Mouse (Mus musculus) neural tube, embryonic 13.5 days (tissue): Measurements from ENCODE around the gene Top3a. TPM values are rescaled to one million over a fixed set of nuclear protein-coding genes. Genes with fewer than 3 reads are reported as not detected.
"Not testable (repeated sequence)": the region's sequence is repeated elsewhere in the genome, so short reads cannot be mapped to it uniquely, and the experiment has no call there.

Experiments
- ATAC-seq: fragments of 200-750 bp; cut with Nextera tagmentation; 2 replicates; pipeline ENCODE4 v1.8.0; 2017; ENCODE audit warnings: low read depth, mild to moderate bottlenecking, moderate TSS enrichment, moderate library complexity
- H3K27ac ChIP-seq: fragments of 300-500 bp; sonication (generic); replicated peaks from 2 replicates; pipeline ENCODE4 v1.5.1; 2015; ENCODE audit warnings: moderate library complexity, mild to moderate bottlenecking, inconsistent platforms
- H3K27me3 ChIP-seq: fragments of 300-500 bp; sonication (generic); 2 replicates; pipeline ENCODE4 v1.6.1; 2015; ENCODE audit warnings: mild to moderate bottlenecking, inconsistent platforms
- H3K36me3 ChIP-seq: fragments of 300-500 bp; sonication (generic); 2 replicates; pipeline ENCODE4 v1.6.1; 2015; ENCODE audit warnings: mild to moderate bottlenecking, inconsistent platforms
- H3K4me1 ChIP-seq: fragments of 300-500 bp; sonication (generic); replicated peaks from 2 replicates; pipeline ENCODE4 v1.6.1; 2015; ENCODE audit warnings: inconsistent platforms
- H3K4me2 ChIP-seq: fragments of 300-500 bp; sonication (generic); 2 replicates; pipeline ENCODE4 v1.6.1; 2015; ENCODE audit warnings: inconsistent platforms, mild to moderate bottlenecking, moderate library complexity
- H3K4me3 ChIP-seq: fragments of 300-500 bp; sonication (generic); 2 replicates; pipeline ENCODE4 v1.5.1; 2015; ENCODE audit warnings: mild to moderate bottlenecking, inconsistent platforms
- H3K9ac ChIP-seq: fragments of 300-500 bp; sonication (generic); 2 replicates; pipeline ENCODE4 v1.6.1; 2015; ENCODE audit warnings: moderate library complexity, mild to moderate bottlenecking, inconsistent platforms
- H3K9me3 ChIP-seq: fragments of 300-500 bp; sonication (generic); 2 replicates; pipeline ENCODE4 v1.6.1; 2016; ENCODE audit warnings: inconsistent platforms
- WGBS: fragments of 180-500 bp; shearing (Covaris S2); methylation state at CpG from one replicate; pipeline ENCODE4 v1.1.7; 2015; 5-methylcytosine and 5-hydroxymethylcytosine counted together
- polyA plus RNA-seq: library from polyadenylated mRNA; unstranded; fragments of >200 nt; fragmentation: Nextera tagmentation; extraction: Ambion mirVana; gene quantifications from 2 replicates; pipeline ENCODE4 v1.2.1, GENCODE M21; 2015

Top3a gene
- 8.5 and 10.0 TPM in 2 replicates for polyA plus RNA-seq

DNA sequence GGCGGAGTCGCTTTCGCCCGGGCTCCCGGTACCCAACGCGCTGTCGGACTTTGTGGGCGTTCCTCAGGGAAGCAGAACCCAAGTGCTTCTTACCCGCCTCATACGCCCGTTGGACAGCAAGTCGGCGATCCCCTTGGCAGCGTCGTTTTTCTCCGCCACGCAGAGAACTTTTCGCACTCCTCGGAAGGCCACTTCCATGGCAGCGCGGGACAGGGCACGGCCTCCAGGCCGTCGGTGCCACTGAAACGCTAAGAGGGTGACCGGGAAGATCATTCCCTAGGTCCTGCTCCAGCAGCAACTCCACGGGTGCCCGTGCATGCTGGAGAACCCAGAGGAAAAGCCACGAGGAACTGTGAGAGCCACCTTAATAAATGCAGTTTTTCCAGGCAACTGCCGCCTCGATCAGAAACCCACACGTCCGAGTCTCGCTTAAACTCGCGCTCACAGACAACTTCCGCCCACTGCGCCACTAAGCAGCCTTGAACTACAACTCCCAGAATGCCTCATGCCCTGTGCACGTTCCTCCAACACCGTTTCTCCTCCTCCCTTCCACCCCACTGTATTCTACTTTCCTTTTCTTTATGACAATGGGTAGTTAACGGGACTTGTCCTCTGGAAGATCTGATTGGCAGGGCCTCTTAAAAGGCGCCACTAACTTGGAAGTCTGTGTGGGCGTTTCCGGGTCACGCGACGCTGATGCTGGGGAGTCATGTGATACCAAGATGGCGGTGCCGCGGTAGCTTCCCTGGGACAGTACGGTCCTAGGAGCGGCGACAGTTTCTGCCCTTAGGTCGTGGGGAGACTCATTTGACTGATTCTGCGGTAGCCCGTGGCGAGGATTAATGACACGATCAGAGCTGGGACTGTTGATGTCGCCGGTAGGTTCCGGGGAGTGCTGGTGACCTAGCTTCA, at the start of gene Top3a, which contains the start of gene Smcr8:
TSS of gene Top3a (minus strand) at position 537 of the 912 bp plus-strand sequence.
TSS of gene Smcr8 (plus strand) at position 696 of the 912 bp plus-strand sequence.
- H3K4me2 ChIP-seq = peak within 1 kb of the TSS; percentile 92
- no peaks in the 10 kb centered on the region for H3K9me3 ChIP-seq
- H3K36me3 ChIP-seq = peaks cover 30% of the 10 kb centered on the region
- peaks cover 74% of the 10 kb centered on the region for H3K4me1 ChIP-seq
- ATAC-seq = peak; percentile 99
- H3K9ac ChIP-seq = peak within 1 kb of the TSS; percentile 82
- under 1% methylated on average over 62 of the region's 62 CpGs for WGBS
- peak within 1 kb of the TSS; percentile 87 for H3K4me3 ChIP-seq
- H3K27me3 ChIP-seq = no peaks in the 10 kb centered on the region
- H3K27ac ChIP-seq = peak within 1 kb of the TSS; percentile 75

DNA sequence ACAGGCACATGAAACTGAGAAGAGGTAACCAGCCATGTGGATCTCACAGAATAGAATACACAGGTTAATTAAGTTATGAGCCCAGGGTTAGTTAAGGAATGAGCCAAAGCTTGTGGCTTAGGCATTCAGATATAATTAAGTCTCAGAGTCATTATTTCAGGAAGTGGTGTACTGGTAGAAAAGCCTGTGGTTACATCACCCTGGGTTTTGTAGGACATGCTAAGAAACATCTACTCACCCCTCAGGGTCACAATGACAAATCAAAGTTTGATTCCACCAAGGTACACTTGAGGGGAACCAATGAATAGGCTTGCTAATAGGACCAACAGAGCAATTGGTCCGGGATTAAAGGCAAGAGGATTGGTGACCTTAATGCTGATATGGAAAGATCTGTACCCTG, 49.5 kb upstream of the Top3a start:
- no peak for ATAC-seq
- Histone ChIP-seq H3K9ac (no peak overlapping the region), H3K4me2 (no peak overlapping the region), H3K36me3 (no peaks in the 10 kb centered on the region), H3K4me3 (no peak overlapping the region), H3K4me1 (peaks cover 8% of the 10 kb centered on the region), H3K9me3 (no peaks in the 10 kb centered on the region), H3K27ac (no peak overlapping the region), H3K27me3 (no peaks in the 10 kb centered on the region)
- WGBS = 46% methylated on average over 1 of the region's 1 CpGs

DNA sequence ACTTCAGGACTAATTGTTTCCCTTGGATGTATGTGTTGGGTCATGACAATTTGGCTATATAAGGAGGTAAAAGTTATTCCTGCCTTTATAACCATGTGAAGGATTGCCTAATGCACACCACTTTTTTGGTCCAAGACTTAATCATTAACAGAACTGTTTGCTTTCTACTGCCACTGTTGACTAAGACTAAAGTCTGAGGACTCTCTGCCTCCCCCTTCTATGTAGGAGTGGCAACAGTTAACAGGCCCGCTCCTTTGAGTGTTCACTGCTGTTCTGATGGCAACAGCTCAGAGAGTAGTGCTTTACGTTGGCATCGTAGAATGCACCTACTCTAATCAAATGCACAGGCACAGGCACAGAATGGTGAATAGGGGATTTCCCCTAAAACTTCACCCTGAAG, 48.0 kb upstream of the Top3a start:
- ATAC-seq = no peak
- no peaks in the 10 kb centered on the region for H3K27me3 ChIP-seq
- 85% methylated on average over 3 of the region's 3 CpGs for WGBS

DNA sequence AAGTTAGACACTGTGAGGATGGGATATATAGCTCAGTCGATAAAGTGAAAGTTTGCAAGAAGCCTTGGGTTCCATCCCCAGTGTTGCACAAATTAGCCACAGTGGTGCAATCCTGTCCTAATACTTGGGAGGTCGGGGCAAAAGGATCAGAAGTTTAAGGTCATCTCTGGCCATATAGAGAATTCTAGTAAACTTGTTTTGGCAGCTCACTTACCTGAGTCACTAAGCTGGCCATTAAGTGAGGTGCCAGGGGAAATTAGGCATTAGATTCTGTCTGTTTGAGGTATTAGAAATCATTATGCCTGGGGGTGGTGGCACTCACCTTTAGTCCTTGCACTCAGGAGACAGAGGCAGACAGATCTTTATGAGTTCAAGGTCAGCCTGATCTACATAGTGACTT, 46.6 kb upstream of the Top3a start:
- H3K4me3 ChIP-seq = no peak overlapping the region
- no peak for ATAC-seq
- H3K36me3 ChIP-seq = no peaks in the 10 kb centered on the region
- H3K4me2 ChIP-seq = no peak overlapping the region
- H3K27ac ChIP-seq = no peak overlapping the region
- H3K9ac ChIP-seq = no peak overlapping the region
- no peaks in the 10 kb centered on the region for H3K9me3 ChIP-seq
- H3K4me1 ChIP-seq = no peaks in the 10 kb centered on the region
- WGBS = 72% methylated on average over 2 of the region's 2 CpGs
- no peaks in the 10 kb centered on the region for H3K27me3 ChIP-seq

More for the DNA sequence above, 48.0 kb upstream of the Top3a start:
- H3K4me3 ChIP-seq = no peak overlapping the region
- H3K4me2 ChIP-seq = no peak overlapping the region
- no peaks in the 10 kb centered on the region for H3K4me1 ChIP-seq
- H3K9me3 ChIP-seq = no peaks in the 10 kb centered on the region
- no peaks in the 10 kb centered on the region for H3K36me3 ChIP-seq
- H3K9ac ChIP-seq = no peak overlapping the region
- H3K27ac ChIP-seq = no peak overlapping the region

DNA sequence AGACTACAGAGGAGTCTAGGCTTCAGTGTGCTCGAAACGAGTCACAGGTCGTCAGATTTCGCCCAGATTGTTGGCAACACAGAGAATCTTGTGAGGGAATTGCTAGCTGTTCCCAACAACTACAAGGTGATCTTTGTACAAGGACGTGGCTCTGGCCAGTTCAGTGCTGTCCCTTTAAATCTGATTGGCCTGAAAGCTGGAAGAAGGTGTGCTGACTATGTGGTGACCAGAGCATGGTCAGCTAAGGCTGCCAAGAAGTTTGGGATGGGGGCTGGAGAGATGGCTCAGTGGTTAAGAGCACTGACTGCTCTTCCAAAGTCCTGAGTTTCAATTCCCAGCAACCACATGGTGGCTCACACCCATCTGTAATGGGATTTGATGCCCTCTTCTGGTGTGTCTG, 39.2 kb upstream of the Top3a start:
- Histone ChIP-seq H3K4me1 (no peaks in the 10 kb centered on the region), H3K27me3 (no peaks in the 10 kb centered on the region), H3K9ac (no peak overlapping the region), H3K4me3 (no peak overlapping the region), H3K27ac (no peak overlapping the region), H3K9me3 (no peaks in the 10 kb centered on the region), H3K36me3 (no peaks in the 10 kb centered on the region), H3K4me2 (no peak overlapping the region)
- 76% methylated on average over 5 of the region's 5 CpGs for WGBS
- no peak for ATAC-seq

DNA sequence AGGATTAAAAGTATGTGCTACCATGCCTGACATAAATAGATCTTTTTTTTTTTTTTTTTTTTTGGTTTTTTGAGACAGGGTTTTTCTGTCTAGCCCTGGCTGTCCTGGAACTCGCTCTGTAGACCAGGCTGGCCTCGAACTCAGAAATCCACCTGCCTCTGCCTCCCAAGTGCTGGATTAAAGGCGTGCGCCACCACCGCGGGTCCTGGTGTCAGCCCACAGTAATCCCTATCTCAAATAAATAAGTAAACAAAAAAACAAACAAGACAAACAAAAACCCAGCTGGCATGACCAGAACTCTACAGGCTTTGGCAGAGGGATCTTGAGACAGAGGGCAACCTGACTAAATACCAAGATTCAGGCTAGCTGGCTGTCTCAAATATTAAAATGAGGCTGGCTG, 34.5 kb upstream of the Top3a start, which contains the start of gene Shmt1:
TSS of gene Shmt1 (minus strand) at position 101 of the 400 bp plus-strand sequence.
- Histone ChIP-seq H3K4me3 (peak within 1 kb of the TSS; percentile 40), H3K9ac (peak within 1 kb of the TSS; percentile 55), H3K4me2 (peak within 1 kb of the TSS; percentile 73), H3K4me1 (peaks cover 27% of the 10 kb centered on the region)
- H3K36me3 ChIP-seq, H3K9me3 ChIP-seq, H3K27me3 ChIP-seq, H3K27ac ChIP-seq: not testable (repeated sequence)
- WGBS = 43% methylated on average over 6 of the region's 6 CpGs
- peak; percentile 19 for ATAC-seq

DNA sequence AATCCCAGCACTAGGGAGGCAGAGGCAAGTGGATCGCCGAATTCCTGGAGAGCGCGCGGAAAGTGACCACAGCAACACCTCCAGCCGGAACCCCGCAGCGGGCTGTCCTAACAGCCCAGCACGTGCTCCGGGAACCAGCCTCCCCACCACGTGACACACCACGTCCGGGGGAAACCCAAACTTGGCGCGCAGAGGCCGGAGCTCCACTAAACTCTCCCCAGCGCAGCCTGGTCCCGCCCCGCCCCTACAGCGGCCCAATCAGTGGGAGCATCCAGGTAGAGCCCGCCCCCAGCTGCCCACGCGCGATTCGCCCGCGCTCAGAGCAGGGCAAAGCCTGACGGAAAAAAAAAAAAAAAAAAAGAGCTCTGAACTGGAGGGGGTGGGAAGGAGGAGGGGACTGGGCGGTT, 33.9 kb upstream of the Top3a start:
- peaks cover 27% of the 10 kb centered on the region for H3K4me1 ChIP-seq
- H3K9ac ChIP-seq = peak overlapping the region; percentile 55

DNA sequence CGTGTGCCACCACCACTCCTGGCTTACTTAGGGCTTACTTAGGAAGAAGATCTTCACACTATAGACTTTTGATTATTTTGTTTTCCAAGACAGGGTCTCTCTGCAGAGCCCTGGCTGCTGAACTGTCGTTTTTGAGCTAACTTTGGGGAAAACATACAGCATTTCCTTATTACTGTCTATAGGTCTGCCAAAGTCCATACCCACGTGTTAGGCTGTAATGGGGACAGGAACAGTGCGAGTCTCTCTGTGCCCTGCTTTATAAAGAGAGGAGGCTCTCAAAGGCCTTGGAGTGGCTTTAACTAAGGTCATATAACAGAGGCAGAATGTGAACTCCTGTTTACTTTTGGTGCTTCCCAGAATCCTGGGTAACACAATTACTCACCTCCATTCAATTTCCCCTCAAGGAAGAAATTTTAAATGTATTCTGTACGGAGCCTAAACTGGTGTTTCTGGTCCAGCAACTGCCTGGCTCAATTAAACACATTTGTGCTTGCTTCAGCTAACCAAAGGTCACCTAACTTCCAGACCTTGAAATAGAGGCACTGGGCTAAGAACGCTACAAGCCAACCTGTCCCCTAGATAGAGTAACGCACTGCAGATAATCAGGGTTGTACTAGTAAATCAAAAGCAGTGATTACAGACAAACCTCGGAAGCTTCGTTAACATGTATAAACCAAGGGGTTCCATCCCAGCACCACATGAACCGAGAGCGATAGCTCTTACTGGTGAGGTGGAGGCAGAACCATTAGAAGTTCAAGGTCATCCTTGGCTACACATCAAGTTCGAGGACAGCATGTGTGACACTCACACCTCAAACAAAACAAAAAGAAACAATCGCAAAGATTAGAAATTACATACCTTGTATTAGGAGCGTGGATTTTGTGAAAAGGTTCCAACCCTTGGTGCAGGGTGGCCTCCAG, 33.1 kb upstream of the Top3a start:
- peak overlapping the region; percentile 40 for H3K4me3 ChIP-seq
- peak overlapping the region; percentile 73 for H3K4me2 ChIP-seq
- H3K9me3 ChIP-seq = no peaks in the 10 kb centered on the region
- no peaks in the 10 kb centered on the region for H3K27me3 ChIP-seq
- WGBS = 15% methylated on average over 14 of the region's 14 CpGs
- no peak overlapping the region for H3K27ac ChIP-seq
- no peak for ATAC-seq
- H3K4me1 ChIP-seq = peaks cover 27% of the 10 kb centered on the region
- H3K36me3 ChIP-seq = no peaks in the 10 kb centered on the region
- H3K9ac ChIP-seq = peak overlapping the region; percentile 27; the same call in 1 of the 2 replicates

More for the DNA sequence above, 33.9 kb upstream of the Top3a start:
- no peaks in the 10 kb centered on the region for H3K36me3 ChIP-seq
- peak overlapping the region; percentile 73 for H3K4me2 ChIP-seq
- no peak overlapping the region for H3K27ac ChIP-seq
- no peaks in the 10 kb centered on the region for H3K9me3 ChIP-seq
- 0% methylated on average over 29 of the region's 29 CpGs for WGBS
- H3K27me3 ChIP-seq = no peaks in the 10 kb centered on the region
- peak; percentile 100 for ATAC-seq
- H3K4me3 ChIP-seq = peak overlapping the region; percentile 40

DNA sequence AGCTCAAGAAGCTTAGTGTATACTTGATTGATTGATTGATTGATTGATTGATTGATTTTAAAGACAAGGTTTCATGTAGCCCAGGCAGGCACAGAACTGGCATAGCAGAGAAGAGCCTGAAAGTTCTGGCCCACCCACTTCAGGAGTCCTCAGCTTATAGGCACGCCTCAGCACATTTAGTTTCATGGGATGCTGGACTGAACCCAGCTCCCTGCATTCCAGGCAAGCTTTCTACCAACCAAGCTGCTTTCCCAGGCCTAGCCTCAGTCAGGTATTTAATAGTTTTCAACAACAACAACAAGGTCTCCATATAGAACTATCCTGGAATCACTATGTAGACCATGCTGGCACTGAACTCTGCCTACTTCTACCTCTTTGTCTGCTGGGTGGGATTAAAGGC, 32.4 kb upstream of the Top3a start:
- ATAC-seq = no peak
- Histone ChIP-seq H3K4me3 (no peak overlapping the region), H3K36me3 (no peaks in the 10 kb centered on the region), H3K9me3 (no peaks in the 10 kb centered on the region), H3K27ac (no peak overlapping the region), H3K4me1 (peaks cover 27% of the 10 kb centered on the region), H3K27me3 (no peaks in the 10 kb centered on the region), H3K4me2 (0 out of 2 replicates have a peak overlapping the region, but pooled peaks have one; percentile 73), H3K9ac (no peak overlapping the region)
- WGBS = 89% methylated on average over 1 of the region's 1 CpGs

DNA sequence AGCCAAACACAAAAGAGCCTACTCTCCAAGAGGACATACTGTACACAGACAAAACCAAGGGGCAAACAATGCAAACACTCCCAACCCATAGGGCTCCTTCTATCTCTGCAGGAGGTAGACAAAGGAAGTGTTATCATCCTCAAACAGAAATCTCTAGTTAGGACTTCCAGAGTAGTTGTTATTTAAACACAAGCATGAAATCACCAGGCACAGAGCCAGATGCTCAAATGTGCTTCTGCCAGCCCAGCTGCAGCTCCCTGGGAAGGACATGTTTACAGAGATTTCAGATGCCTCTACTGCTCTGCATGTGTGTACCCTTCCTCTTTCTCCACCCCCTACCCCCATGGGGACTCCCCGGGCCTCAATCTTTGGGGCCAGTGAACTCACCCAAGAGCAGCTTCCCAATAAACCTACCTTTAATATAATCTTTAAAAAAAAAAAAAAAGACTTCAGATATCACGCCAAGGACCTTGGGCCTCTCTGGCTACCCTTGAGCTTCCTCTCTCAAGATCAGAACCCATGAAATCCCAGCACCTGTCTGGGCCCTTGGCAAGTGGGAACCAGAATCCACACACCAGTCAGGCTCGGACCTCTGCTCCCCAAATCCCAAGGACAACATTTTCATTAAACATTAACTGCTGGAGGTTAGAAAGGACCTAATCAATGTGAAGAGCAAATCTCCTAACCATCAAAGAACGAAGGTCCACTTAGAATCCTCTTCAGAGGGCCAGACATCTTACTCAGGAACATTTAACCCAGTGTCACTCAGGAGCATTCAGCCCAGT, 31.3 kb upstream of the Top3a start:
- H3K36me3 ChIP-seq = no peaks in the 10 kb centered on the region
- no peak overlapping the region for H3K4me2 ChIP-seq
- H3K27me3 ChIP-seq = no peaks in the 10 kb centered on the region
- peaks cover 27% of the 10 kb centered on the region for H3K4me1 ChIP-seq
- H3K9ac ChIP-seq = no peak overlapping the region
- WGBS = 81% methylated on average over 4 of the region's 4 CpGs
- H3K27ac ChIP-seq = no peak overlapping the region
- no peaks in the 10 kb centered on the region for H3K9me3 ChIP-seq
- no peak overlapping the region for H3K4me3 ChIP-seq
- ATAC-seq = no peak

DNA sequence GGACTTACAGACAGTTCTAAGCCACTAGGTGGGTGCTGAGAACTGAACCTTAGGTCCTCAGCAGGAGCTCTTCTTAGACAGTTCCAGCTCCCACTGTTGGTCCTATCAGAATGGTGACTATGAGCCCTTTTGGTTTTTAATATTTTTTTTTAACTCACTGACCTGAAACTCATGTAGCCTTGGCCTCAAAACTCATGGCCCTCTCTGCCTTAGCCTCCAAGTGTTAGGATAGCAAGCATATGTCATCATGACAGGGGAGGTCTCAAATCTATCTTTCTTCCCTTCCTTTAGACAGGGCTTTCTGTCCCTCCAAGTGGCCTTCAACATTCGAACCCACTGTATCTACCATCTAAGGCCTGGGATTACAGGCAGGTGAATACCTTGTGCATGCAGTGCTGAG, 23.7 kb upstream of the Top3a start:
- Histone ChIP-seq H3K4me1 (no peaks in the 10 kb centered on the region), H3K9me3 (no peaks in the 10 kb centered on the region), H3K27me3 (no peaks in the 10 kb centered on the region), H3K27ac (no peak overlapping the region), H3K36me3 (no peaks in the 10 kb centered on the region), H3K4me3 (no peak overlapping the region), H3K9ac (no peak overlapping the region), H3K4me2 (no peak overlapping the region)
- 83% methylated on average over 1 of the region's 1 CpGs for WGBS
- ATAC-seq = no peak
